Mouse (Mus musculus) left cerebral cortex, adult 8-10 months (tissue): ENCODE data around the gene Sult1a1. TPM values are rescaled to one million over a fixed set of nuclear protein-coding genes. Genes with fewer than 3 reads are reported as not detected.

Experiments used
- DNase-seq, 2 experiments: peaks; one replicate each; pipeline ENCODE4 v3.0.0; 2022; ENCODE audit warnings: low spot score in 2 of 2
- total RNA-seq, 4 experiments: library from RNA; stranded (reverse); gene quantifications; 2 replicates each; pipeline ENCODE4 v1.2.4; 2022

The Sult1a1 gene
- 1 to 10 TPM; 6.3 to 9.0 (median 7.9) TPM for total RNA-seq

DNA sequence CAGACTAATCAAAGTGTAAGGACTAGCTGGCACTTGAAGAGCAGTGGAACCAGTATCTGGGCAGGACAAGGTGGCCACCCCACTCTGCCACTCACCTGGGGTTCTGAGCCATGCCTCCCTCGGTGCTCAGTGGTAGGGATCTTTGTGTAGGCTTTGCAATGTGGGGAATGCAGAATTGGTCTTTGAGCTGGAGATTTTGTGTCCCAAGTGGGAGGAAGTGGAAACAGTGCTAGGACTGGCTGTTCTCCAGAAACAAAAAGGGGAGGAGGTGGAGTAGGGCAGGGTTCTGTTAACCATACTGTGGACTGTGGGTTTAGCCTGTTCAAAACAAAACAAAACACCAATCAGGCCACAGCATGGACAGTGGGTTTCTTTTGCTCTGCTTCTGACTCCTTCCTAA is at the start of gene Sult1a1:
Gene Sult1a1 (minus strand): TSS at position 226 of the 400 bp plus-strand sequence.
- no peak for DNase-seq

DNA sequence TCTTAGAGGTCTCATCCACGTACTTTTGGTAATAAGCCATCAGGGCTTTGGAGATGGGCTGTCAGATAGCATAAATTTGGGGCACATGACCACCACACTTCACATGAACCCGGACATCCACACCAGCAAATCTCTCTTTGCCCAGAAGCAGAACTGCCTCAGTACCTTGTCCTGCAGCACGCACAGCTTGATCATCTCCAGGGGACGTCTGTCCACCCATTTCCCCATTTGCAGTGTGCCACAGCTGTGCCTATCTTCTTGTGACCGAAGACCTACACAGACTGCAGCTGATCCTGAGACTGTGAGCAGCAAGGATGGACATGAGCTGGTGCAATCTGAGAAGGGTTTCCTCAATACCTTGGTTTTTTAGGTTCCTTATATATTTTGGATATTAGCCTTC is 49.4 kb upstream of the Sult1a1 start:
- no peak for DNase-seq

DNA sequence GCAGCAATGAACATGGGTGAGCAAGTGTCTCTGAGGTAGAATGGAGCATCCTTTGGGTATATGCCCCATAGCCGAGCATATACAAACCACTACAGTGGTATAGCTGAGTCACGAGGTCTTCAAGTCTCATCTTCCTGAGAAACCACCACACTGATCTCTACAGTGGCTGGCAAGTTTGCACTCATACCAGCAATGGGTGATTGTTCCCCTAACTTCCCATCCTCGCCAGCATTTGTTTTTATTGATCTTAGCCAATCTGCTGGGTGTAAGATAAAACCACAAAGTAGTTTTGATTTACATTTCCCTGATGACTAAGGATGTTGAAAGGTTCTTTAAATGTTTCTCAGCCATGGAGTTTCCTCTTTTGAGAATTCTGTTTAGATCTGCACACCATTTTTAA is 48.8 kb upstream of the Sult1a1 start:
- DNase-seq: no peak

DNA sequence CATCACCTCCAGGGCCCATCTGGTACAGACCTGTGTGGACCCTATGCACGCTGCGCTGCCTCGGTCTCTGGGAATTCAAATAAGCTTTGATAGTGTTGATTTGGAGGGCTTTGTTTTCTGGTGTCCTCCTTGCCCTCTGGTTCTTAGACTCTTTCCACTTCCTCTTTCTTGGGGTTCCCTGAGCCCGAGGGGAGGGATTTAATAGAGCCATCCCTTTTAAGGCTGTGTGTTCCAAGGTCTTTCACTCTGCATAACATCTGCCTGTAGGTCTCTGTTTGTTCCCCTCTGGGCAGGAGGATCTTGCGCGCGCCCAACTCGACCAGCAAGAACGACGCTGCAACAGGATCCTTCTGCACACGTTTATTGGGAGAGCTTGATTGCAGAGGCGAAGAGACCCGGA is 45.4 kb upstream of the Sult1a1 start:
- DNase-seq: no peak

DNA sequence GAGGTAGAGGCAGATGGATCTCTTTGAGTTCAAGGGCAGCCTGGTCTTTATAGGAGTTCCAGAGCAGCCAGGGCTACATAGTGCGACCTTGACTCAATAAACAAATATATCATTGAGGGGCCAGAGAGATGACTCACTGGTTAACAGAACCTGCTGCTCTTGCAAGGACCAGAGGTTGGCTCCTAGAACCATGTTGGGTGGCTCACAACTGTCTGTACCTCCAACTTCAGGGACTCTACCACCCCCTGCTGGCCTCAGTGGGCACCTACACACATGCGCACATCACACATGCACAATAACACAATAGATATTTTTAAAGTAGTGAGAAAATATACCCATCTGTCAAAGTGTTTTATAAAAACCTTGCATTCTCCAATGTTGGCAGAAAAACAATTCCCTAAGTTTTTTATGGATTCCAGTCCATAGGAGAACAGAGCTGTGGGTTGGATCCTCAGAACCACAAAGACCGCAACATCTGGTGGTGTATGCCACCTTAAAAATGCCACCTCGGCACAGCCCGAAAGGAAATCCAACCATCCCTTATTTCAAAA is 42.6 kb upstream of the Sult1a1 start:
- peak in 1 of 2 experiments; percentile 51 for DNase-seq

DNA sequence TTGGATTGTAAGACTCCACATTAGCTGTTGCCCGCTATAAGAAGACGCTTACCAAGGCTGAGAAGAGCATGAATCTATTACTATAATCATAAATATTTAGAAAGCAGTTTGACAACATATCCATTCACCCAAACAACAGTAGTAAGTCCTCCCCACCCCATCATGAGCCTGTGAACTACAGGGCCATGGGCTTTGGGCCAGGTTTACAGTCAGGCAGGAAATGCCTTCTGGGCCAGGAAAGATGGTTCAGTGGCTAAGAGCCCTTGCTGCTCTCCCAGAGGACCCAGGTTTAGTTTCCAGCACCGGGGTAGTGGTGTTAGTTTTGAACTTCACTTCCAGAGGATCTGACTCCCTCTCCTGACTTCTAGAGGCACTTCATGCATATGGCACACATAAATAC is 41.3 kb upstream of the Sult1a1 start:
- DNase-seq: no peak

DNA sequence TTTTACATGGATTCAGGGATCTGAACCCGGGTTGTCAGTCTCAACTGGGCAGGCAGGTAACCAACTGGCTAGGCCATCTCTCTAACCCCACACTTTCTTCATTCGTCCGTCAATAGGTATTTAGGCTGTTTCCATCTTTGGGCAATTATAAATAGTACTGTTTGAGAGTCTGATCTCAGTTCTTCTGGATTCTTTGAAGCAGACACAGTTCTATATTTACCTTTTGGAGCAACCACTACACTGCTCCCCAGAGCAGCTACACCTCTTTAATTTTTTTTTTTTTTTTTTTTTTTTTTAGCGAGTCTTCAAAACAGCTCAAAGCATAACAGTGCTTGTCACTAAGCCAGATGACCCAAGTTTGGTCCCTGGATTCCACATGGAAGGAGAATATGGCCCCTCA is 39.4 kb upstream of the Sult1a1 start:
- DNase-seq: no peak

DNA sequence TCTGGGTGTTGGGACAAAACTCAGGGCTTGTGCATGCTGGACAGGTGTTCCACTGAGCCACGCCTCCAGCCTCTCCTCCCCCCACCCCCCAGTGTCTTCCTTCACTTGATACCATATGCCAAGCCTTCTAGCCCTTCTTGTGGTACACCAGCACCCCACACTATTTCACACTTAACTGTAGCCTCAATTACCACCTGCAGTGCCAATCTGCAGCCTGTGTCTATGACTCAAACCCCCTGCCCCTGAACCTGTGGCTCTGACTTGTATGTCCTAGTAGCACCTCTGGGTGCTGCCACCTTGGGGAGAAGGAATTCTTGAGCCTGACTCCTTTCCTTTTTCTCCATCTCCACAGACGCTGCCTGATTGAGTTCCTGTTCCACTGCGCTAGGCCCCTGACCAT is 35.7 kb upstream of the Sult1a1 start:
- DNase-seq: no peak

DNA sequence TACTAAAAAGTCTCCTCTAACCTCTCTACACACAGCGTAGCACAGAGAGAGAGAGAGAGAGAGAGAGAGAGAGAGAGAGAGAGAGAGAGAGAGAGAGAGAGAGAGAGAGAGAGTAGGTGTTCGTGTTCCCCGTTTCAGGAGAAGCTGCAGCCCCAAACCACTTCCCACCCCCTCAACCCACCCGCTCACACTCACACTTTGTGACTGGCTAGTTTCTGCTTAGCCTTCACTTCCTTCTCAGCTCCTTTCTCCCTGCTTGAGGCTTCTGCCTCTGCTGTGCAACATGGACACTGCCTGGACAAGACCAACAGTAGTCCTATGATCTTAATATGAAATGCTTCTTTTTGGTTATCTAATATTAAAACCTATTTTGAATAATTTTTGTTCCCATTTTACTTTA is 34.0 kb upstream of the Sult1a1 start:
- no peak for DNase-seq

DNA sequence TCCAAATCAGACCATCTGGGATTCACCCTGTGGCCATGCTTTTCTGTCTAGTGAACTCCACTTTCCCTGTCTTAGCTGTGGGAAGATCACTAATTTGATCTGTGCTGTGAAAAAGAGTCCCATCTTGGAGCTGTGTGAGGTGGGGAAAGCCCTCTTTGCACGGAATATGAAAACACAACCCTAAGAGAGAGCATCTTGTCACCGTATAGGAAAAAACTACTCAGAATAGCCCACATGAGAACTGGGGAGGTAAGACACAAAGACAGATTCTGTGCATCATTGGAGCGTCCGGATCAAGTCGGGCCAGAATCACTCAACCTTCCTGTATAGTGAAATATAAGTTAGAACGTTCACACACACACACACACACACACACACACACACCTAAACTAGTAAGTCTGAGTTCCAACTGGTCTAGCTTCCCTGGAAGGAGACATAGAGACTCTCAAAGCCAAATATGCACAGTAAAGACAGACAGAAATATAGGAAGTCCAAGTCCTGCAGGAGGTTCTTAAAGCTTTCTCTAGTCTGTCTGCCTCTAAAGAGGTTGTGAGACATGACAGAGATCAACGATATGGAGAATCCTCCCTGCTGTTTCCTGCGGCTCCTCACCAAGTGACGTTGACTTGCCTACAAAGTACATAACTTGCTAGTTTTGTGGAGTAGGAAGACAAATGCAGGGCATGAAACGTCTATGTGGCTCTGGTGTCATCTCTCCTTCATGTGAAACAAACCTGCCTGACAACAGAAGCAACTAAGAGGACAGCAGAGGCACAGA is 32.1 kb upstream of the Sult1a1 start:
- DNase-seq: no peak

DNA sequence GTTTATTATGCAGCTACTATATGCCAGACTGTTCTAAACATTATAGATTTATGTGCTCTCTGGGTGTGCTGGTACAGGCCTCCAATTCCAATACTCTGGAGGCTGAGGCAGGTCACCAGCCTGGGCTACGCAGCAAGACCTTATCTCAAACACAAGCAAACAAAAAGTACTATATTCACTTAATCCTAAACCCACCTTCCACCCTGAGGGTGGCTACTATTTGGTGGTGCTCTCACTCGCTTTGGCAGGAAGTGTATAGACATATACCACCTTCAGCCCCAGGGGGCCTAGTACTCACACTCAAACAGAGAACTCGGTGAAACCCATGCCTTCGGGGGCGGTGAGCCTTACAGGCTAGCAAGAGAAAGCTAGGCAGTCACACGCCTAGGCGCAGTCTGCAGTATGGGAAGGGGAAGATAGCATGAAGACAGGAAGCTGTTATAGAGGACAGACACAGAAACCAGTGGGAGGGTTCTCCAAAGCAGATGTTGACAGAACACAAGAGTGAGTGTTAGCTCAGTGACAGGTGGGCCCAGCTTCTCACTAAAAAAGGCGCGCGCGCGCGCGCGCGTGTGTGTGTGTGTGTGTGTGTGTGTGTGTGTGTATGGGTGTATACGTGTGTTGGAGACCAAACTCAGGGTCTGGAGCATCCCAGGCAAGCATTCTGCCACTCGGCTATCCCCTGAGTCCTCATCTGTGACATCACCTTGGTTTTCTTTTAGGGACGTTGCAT is 31.4 kb upstream of the Sult1a1 start, which contains the start of gene Coro1a:
Gene Coro1a (minus strand): TSS at position 346 of the 733 bp plus-strand sequence.
- DNase-seq: no peak

DNA sequence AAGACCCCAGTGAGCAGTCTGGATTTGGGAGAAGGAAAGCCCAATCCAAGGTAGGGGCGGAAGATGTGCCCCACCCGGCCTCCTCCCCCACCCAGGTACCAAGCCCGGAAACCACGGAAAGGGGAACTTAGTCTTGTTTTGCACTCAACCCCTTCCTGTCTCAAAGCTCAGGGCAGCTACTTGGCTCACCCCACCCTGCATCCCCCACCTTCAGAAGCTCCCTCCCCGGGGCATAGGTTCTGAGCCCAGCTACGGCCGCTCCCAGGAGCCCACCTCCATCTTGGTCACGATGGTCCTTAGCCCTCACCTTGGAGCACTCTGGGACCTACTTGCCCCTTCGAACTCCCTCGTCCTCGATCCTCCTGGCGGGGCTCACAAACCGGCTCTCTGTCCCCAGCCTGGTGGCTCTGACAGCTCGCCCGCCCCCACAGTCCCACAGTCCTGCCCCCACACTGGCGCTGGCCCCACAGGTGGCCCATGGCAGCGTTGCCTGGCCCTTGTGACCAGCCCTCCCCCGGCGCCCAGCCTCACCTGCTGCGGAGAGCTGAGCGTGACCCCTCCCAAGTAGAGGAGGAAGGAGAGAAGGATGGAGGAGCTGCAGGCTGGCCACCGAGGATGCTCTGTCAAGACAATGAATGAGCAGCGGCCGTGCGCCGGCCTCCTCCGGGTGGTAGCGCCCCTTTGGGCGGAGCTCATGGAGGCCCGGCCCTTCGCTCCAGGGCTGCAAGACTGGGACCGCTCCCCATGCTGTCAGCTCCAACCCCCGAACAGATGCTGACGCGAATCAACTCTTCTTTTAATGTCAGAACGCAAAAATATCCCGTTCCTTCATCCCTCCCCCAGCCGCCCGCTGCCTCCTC is 28.1 kb upstream of the Sult1a1 start:
- peak; percentile 78 to 92 for DNase-seq

DNA sequence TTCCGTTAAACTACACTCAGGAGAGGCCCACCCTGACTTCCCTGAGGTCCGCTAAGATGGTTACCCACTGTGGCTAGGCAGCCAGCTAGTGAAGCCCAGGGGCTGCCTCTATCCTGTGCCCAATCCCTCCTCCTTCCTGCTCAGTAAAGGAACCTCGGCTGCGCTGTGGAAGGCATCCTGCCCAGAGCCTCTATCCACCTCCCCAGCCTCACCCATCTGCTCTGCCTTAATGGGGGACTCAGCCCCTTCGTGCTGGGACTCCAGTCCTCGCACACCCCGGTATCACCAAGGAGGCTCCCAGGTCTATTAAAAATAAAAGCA is 27.5 kb upstream of the Sult1a1 start:
- DNase-seq: no peak

DNA sequence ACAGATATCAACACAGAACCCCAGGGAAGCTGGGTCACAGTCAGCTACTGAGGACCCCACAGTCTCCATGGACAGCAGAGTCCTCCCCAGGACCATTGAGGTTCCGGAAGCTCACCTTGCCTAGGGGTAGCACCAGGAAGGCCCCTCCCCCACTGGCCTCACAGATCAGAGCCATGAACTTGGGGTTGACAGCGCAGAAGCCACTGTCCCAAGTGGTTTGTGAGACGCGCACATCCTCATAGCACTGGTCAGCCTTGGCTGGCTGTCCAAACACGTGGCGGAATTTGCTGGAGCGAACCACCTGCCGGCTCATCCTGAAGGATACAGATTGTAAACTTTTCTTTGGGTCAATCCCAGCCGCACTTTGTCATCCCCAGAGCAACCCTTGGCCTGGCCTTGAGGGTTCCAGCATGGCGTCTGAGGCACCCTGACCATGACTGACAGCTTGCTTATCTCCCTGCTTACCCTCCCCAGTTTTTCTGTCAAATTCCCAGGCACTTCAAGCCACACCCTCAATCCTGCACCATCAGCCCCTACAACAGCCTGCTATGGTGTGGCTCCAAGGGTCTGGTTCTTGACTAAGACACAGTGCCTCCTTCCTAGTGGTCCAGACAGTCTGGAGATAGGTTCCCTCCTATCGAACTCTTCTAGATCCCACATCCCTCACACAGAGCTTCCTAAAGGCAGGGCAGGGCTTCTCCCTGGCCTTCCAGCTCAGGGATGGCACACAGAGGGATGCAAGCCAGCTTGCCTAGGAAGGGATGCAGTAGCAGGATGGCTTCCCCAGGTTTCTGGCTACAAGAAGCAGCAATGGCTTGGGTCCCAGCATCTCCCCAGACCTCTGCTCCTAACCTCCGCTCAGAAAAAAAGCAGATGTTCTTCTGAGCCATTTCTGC is 26.9 kb upstream of the Sult1a1 start:
- DNase-seq: no peak

DNA sequence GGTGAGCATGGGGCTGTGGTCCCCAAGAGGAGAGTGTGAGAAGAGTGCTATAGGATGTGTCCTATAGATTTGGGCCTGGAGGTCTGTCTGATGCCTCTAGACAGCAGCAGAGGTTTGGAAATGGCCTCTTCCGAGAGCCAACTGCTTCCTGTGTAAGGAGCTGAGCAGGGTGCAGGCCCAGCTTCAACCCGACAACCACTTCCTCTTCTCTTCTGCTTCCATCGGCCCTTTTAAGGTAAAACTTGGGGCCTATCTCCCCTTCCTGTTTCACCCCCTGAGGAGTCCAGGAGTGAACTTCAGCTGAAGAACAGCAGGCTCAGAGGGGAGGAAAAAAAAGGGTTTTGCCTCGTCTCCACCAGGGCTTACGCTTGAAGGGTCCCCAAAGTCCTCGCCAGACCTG is 26.1 kb upstream of the Sult1a1 start:
- DNase-seq: no peak

DNA sequence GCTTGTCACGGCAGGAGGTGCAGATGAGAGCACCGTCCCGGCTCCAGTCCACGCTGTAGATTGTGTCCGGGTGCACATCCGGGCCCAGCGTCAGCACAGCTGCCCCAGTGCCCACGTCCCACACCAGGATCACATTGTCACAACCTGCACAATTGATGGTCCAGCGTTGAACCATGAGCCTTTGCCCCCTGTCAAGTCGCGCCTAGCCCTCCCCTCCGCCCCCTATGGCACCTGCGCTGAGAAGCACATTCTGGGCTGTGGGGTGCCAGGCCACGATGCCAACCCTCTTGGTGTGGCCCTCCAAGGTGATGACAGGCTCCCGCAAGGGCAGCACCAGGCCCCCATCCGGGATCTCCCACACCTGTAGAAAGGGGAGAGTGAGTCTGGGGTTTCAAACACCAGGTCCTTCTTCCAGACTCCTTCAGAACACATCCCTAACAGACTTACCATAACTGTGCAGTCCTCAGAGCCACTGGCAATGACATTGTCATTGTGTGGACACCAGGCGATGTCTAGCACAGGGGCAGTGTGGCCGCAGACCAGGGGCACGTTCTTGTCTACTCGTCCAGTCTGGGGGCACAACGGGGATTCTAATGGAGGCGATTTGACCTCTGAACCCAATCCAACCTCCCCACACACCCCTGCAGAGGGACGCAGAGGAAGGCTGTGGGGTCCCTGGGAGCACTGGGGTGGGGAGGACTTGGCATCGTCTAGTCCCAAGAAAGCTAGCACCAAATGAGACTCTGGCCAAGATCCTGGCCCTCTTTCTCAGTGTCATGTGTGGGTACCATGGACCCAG is 25.5 kb upstream of the Sult1a1 start:
- DNase-seq: no peak

DNA sequence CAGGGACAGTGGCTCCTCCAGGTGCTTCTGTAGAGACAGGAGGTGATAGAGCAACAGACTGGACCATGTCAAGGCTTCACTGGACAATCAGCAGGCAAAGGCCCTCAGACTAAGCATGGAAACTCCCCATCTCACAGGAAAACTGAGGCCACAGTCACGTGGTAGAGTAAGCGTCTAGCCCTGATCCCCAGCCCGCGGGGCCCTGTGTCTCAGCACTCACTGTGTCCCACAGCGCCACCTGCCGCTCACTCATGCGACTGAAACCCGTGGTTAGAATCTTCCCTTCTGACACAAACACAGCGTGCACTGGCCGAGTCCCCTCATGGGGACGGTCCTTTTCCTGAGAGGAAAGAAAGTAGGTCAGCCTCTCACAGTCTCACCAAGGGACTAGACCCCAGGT is 24.8 kb upstream of the Sult1a1 start:
- peak; percentile 77 to 88 for DNase-seq

DNA sequence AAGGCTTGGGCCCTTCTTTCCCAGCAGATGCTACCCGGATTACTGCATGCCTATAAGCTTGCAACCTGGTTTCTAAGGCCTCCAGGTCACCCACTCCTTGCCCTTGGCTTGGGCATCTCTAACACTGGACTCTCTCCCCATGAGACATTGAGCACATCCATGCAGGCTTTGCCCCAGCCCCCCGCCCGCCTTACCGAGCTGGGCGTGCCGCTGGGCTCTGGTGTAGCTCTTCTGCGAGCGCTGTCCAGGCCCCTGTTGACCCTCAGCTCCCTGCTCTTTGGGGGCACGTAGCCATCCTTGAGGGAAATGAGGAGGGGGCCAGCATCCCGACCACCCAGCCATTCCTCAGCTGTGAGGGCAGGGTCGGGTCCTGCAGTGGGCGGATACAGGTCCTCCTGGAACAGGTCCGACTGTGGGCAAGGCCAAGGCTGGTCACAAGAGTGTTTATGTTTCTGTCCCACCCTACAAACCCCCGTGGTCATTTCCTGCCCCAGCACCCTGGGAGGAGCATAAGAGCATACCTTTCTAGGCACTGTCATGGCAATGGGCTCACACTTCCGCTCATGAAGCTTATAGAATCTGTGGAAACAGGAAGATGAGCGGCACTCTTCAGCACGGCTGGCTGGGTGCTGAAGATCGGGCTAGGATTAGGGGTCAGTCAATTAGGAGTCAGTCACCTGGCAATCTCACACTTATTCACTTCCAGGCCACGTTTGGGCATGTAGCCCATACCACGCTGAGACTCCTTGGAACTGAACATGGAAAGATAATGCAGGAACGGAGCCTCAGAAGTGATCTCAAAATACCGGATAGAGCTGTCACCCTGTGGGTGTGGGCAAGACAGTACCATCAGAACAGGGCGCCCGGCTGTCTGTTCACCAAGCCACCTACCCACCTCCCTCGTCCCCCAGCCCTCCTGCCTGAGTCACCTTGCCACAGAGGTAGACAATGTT is 24.1 kb upstream of the Sult1a1 start:
- no peak for DNase-seq

DNA sequence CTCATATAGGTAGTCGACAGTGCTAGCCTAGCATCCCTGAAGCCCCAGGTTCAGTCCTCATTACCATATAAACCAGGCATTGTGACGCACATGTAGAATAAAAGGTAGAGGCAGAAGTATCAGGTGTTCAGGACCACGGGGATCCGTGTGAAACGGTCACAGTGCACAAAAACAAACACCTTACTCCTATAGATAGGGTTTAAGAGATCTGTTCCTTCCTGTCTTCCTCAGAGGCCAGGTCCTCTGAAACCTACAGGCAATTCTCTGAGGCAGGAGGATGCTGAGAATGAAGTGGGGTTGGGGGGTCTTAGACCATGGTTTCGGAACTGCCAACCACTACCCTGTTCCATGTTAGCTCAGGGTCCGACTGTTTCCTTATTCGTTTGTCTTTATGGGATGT is 21.6 kb upstream of the Sult1a1 start:
- DNase-seq: no peak
